Mouse (Mus musculus) liver, embryonic 14.5 days (tissue): ENCODE results near the gene Arid1b. TPM values are rescaled to one million over a fixed set of nuclear protein-coding genes. Genes with fewer than 3 reads are reported as not detected.
A peak's percentile ranks its signal among the peaks of the same experiment; 100 is the strongest.

Experiments
- ATAC-seq: fragments of 200-750 bp; cut with Nextera tagmentation; 2 replicates; pipeline ENCODE4 v1.8.0; 2017; ENCODE audit warnings: moderate number of reproducible peaks, mild to moderate bottlenecking, moderate library complexity; ENCODE audit not compliant: insufficient read depth
- DNase-seq, 3 experiments: peaks; one replicate each; pipeline ENCODE4 v3.0.0-alpha.2; 2012 to 2013; ENCODE audit warnings: low read depth in 3 of 3, low spot score in 3 of 3
- H3K27ac ChIP-seq: fragments of 300-500 bp; sonication (generic); 2 replicates; pipeline ENCODE4 v1.5.1; 2014; ENCODE audit warnings: moderate library complexity, mild to moderate bottlenecking, control low read depth, inconsistent platforms
- H3K27me3 ChIP-seq: fragments of 300-500 bp; sonication (generic); 2 replicates; pipeline ENCODE4 v1.6.1; 2014; ENCODE audit warnings: mild to moderate bottlenecking, low read length, moderate library complexity; ENCODE audit not compliant: control insufficient read depth, insufficient read depth
- H3K36me3 ChIP-seq: fragments of 300-500 bp; sonication (generic); replicated peaks from 2 replicates; pipeline ENCODE4 v1.6.1; 2014; ENCODE audit warnings: low read depth; ENCODE audit not compliant: control insufficient read depth, insufficient read depth
- H3K4me1 ChIP-seq, 2 experiments: fragments of 200-500 bp in 1 of 2; fragments of 300-500 bp in 1 of 2; sonication (generic) in 1 of 2; replicated peaks; 2 replicates each; pipeline ENCODE4 v1.6.1; 2012 to 2014; ENCODE audit warnings: antibody characterized with exemption in 1 of 2, inconsistent platforms in 1 of 2, low read length in 1 of 2; ENCODE audit not compliant: control insufficient read depth in 2 of 2, insufficient read depth in 2 of 2
- H3K4me2 ChIP-seq: fragments of 300-500 bp; sonication (generic); 2 replicates; pipeline ENCODE4 v1.6.1; 2014; ENCODE audit warnings: low read depth, mild to moderate bottlenecking, control low read depth, moderate library complexity
- H3K4me3 ChIP-seq, 2 experiments: fragments of 200-500 bp in 1 of 2; fragments of 300-500 bp in 1 of 2; sonication (generic) in 1 of 2; 2 replicates each; pipeline ENCODE4 v1.5.1; 2012 to 2014; ENCODE audit warnings: low read depth in 2 of 2, low read length in 2 of 2, mild to moderate bottlenecking in 2 of 2, control low read depth in 1 of 2, inconsistent platforms in 1 of 2, moderate library complexity in 1 of 2; ENCODE audit not compliant: insufficient read depth in 1 of 2
- H3K9ac ChIP-seq: fragments of 300-500 bp; sonication (generic); replicated peaks from 2 replicates; pipeline ENCODE4 v1.6.1; 2014; ENCODE audit warnings: mild to moderate bottlenecking, control low read depth, moderate library complexity
- H3K9me3 ChIP-seq: fragments of 300-500 bp; sonication (generic); 2 replicates; pipeline ENCODE4 v1.6.1; 2016; ENCODE audit warnings: low read length, mixed read lengths; ENCODE audit not compliant: control insufficient read depth
- CTCF ChIP-seq: IDR thresholded peaks from 2 replicates; pipeline ENCODE4 v1.5.1; 2016; ENCODE audit warnings: antibody characterized with exemption, low read depth, control low read depth
- EP300 ChIP-seq: IDR thresholded peaks from 2 replicates; pipeline ENCODE4 v1.6.1; 2016; ENCODE audit warnings: antibody characterized with exemption, low read depth
- WGBS: fragments of 180-500 bp; shearing (Covaris S2); extraction: QIAGEN DNeasy Blood & Tissue Kit; methylation state at CpG from one replicate; pipeline ENCODE4 v1.1.7; 2014; ENCODE audit not compliant: insufficient replicate concordance; 5-methylcytosine and 5-hydroxymethylcytosine counted together
- polyA plus RNA-seq, 2 experiments: library from polyadenylated mRNA; depleted of rRNA in 1 of 2; stranded (reverse) in 1 of 2; unstranded in 1 of 2; fragments of >200 nt; fragmentation: Nextera tagmentation in 1 of 2; extraction: Ambion mirVana in 1 of 2; gene quantifications; 2 replicates each; pipeline versions ENCODE4 v1.2.1 to v1.2.3; 2012 to 2014

Gene Arid1b
- polyA plus RNA-seq, 2 experiments = 2.6 to 3.1 TPM

- TF ChIP-seq CTCF = no peak
- no peak for TF ChIP-seq EP300
- no peak overlapping the region for H3K9ac ChIP-seq
- H3K27ac ChIP-seq = no peak overlapping the region
- peaks cover 9 to 21% of the 10 kb centered on the region in 2 experiments; a peak in 3 of 4 replicates for H3K4me1 ChIP-seq
- no peaks in the 10 kb centered on the region for H3K36me3 ChIP-seq
- no peak for DNase-seq
- no peak for ATAC-seq
- H3K4me2 ChIP-seq = no peak overlapping the region
- H3K4me3 ChIP-seq = no peak overlapping the region
- WGBS = 51% methylated on average over 9 of the region's 9 CpGs
- no peaks in the 10 kb centered on the region for H3K27me3 ChIP-seq
- H3K9me3 ChIP-seq = no peaks in the 10 kb centered on the region
Measured at GRCm38 (mm10) chr17:5077996-5078395, 83.9 kb downstream of the Arid1b start.

DNA sequence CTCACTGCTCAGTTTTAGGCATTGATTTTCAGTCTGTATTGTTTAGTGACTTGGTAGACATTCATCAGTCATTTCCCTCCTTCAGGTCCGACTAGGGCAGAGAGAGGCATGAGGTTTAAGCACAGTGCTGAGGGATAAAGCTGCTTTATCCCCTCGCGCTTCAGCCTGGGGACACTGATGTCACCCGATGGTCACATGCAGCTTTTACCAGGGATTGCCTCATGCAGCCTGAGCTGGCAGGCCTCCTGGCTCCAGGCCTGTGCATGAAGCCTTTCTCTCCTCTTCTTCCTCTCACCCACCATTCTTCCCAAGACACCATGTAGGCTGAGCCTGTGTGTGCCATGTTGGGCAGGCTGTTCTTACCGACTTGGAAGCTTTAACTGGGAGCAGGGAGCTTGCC is 84.4 kb downstream of the Arid1b start:
- no peak overlapping the region for H3K27ac ChIP-seq
- H3K4me1 ChIP-seq = peaks cover 9 to 27% of the 10 kb centered on the region in 2 experiments; a peak in 3 of 4 replicates
- WGBS = 72% methylated on average over 5 of the region's 5 CpGs
- TF ChIP-seq CTCF (no peak), EP300 (no peak)
- no peaks in the 10 kb centered on the region for H3K27me3 ChIP-seq
- H3K36me3 ChIP-seq = no peaks in the 10 kb centered on the region
- ATAC-seq (no peak), DNase-seq (no peak)
- no peaks in the 10 kb centered on the region for H3K9me3 ChIP-seq
- H3K4me2 ChIP-seq = no peak overlapping the region
- no peak overlapping the region for H3K4me3 ChIP-seq
- no peak overlapping the region for H3K9ac ChIP-seq

DNA sequence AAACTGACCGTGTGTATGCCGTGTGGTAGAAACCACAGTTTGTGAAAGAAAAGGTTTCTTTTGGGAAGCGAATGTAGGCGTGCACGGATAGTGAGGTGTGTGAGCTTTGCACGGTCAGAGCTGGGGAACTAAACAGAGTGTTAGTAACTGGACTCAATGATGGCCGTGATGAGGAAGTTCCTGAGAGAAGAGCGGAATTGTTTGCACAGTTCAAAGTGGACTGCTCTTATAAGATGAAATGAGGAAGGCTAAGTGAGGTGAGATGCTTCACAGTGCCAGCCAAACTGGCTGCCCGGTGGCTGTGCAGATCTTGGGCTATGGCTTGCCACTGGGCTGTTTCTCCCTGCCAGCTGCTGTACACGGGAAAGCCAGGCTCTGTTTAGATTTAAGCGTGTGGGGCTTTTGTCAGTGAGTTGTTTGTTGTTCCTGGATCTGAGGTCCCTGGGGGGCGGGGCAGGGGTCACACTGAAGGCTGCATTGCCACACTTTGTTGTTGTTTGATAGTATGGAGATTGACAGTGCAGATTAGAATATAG is 86.8 kb downstream of the Arid1b start:
- no peak overlapping the region for H3K27ac ChIP-seq
- H3K27me3 ChIP-seq = no peaks in the 10 kb centered on the region
- ATAC-seq (no peak), DNase-seq (no peak)
- H3K9me3 ChIP-seq = no peaks in the 10 kb centered on the region
- no peak overlapping the region for H3K4me3 ChIP-seq
- TF ChIP-seq CTCF (no peak), EP300 (no peak)
- 33% methylated on average over 12 of the region's 12 CpGs for WGBS
- no peak overlapping the region for H3K9ac ChIP-seq
- H3K4me2 ChIP-seq = 0 out of 2 replicates have a peak overlapping the region, but pooled peaks have one; percentile 6
- peaks cover 9 to 36% of the 10 kb centered on the region in 2 experiments; a peak in 3 of 4 replicates for H3K4me1 ChIP-seq
- no peaks in the 10 kb centered on the region for H3K36me3 ChIP-seq

DNA sequence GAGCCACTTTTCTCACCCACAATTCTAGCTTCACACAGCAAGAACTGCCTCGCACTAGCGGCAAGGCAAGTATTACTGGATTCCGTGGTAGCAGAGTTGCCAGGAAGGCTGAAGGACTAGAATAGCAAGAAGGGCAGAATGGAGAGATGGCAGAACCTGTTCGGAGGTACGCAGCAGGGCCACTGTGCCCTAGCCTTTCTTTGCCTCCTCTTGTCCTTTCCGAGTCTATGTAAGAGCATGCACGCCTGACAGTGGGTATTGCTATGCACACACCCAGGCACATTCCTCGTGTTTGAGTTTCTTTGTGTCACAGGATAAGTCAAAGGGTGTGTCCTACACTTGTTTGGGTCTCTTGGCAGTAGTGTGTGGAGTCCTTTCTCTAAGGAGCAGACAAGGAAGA is 88.1 kb downstream of the Arid1b start:
- no peak overlapping the region for H3K4me3 ChIP-seq
- no peak overlapping the region for H3K27ac ChIP-seq
- no peaks in the 10 kb centered on the region for H3K9me3 ChIP-seq
- H3K4me1 ChIP-seq = peaks cover 9 to 36% of the 10 kb centered on the region in 2 experiments; a peak in 3 of 4 replicates
- ATAC-seq (no peak), DNase-seq (no peak)
- TF ChIP-seq EP300 = no peak
- no peak for TF ChIP-seq CTCF
- 77% methylated on average over 8 of the region's 8 CpGs for WGBS
- no peak overlapping the region for H3K9ac ChIP-seq
- no peaks in the 10 kb centered on the region for H3K27me3 ChIP-seq
- no peaks in the 10 kb centered on the region for H3K36me3 ChIP-seq
- H3K4me2 ChIP-seq = no peak overlapping the region

DNA sequence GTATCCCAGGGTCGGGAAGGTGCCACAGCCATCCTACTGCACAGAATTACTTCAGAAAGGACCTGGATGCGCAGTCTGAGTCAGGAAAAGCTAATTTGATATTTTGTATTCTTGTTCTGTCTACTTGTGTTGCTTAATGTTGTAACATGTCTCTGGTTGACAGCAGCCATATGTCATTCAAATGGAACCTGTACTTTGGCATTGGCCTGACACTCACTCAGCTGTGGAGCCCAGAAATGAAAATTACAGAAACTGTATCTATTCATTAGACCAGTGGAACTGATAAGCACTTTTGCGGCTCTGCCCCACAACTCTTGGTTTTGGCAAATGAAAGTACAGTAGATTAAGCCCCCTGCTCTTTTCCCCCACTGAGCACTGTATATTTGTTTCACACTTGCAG is 89.4 kb downstream of the Arid1b start:
- H3K4me1 ChIP-seq = peaks cover 9 to 37% of the 10 kb centered on the region in 2 experiments; a peak in 3 of 4 replicates

More for the DNA sequence above, 89.4 kb downstream of the Arid1b start:
- TF ChIP-seq CTCF = no peak
- no peak for TF ChIP-seq EP300
- no peak for DNase-seq
- Histone ChIP-seq H3K9ac (no peak overlapping the region), H3K36me3 (no peaks in the 10 kb centered on the region), H3K27me3 (no peaks in the 10 kb centered on the region), H3K27ac (no peak overlapping the region), H3K4me3 (no peak overlapping the region), H3K9me3 (no peaks in the 10 kb centered on the region), H3K4me2 (no peak overlapping the region)
- 66% methylated on average over 3 of the region's 3 CpGs for WGBS
- ATAC-seq = no peak
